Mouse (Mus musculus) lung, embryonic 16.5 days (tissue): Measurements from ENCODE around the gene Gm8369. TPM values are rescaled to one million over a fixed set of nuclear protein-coding genes. Genes with fewer than 3 reads are reported as not detected.

Experiments
- polyA plus RNA-seq: library from polyadenylated mRNA; unstranded; fragments of >200 nt; fragmentation: Nextera tagmentation; extraction: Ambion mirVana; gene quantifications from 2 replicates; pipeline ENCODE4 v1.2.1, GENCODE M21; 2015

Gene Gm8369
- polyA plus RNA-seq, 1 experiment from 2014 or later = not detected

Other genes starting within 250 kb of the Gm8369 start
- not detected in 2 replicates for gene Ms4a1, start 219.7 kb upstream of the Gm8369 start, polyA plus RNA-seq
- not detected in 2 replicates for gene Ms4a5, start 202.1 kb upstream of the Gm8369 start, polyA plus RNA-seq
- 0.09 TPM in 1 of 2 replicates, not detected in the other for gene Ms4a14, start 171.5 kb upstream of the Gm8369 start, polyA plus RNA-seq
- 3.3 and 3.6 TPM in 2 replicates for gene Ms4a7, start 149.8 kb upstream of the Gm8369 start, polyA plus RNA-seq
- gene Ms4a4a, start 110.4 kb upstream of the Gm8369 start, polyA plus RNA-seq = 6.1 and 6.7 TPM in 2 replicates
- 0.62 and 0.78 TPM in 2 replicates for gene Ms4a4c, start 81.2 kb upstream of the Gm8369 start, polyA plus RNA-seq
- 0.30 and 0.38 TPM in 2 replicates for gene Ms4a4b, start 42.4 kb upstream of the Gm8369 start, polyA plus RNA-seq
- 7.4 and 8.3 TPM in 2 replicates for gene Ms4a6c, start 16.6 kb upstream of the Gm8369 start, polyA plus RNA-seq
- gene Ms4a6b, start 30.6 kb downstream of the Gm8369 start, polyA plus RNA-seq = 5.5 and 5.6 TPM in 2 replicates
- 2.1 and 2.7 TPM in 2 replicates for gene Ms4a4d, start 50.9 kb downstream of the Gm8369 start, polyA plus RNA-seq
- gene Ms4a6d, start 118.9 kb downstream of the Gm8369 start, polyA plus RNA-seq = 5.7 and 6.8 TPM in 2 replicates
- gene Ms4a2, start 137.8 kb downstream of the Gm8369 start, polyA plus RNA-seq = 0.20 and 0.35 TPM in 2 replicates
- gene Ms4a3, start 154.9 kb downstream of the Gm8369 start, polyA plus RNA-seq = 0.23 TPM in 1 of 2 replicates, not detected in the other
- not detected in 2 replicates for gene Oosp2, start 174.6 kb downstream of the Gm8369 start, polyA plus RNA-seq
- gene Oosp1, start 205.2 kb downstream of the Gm8369 start, polyA plus RNA-seq = not detected in 2 replicates
- not detected in 2 replicates for gene Oosp3, start 211.1 kb downstream of the Gm8369 start, polyA plus RNA-seq